Mouse (Mus musculus) spleen, postnatal 4 days (tissue): Measurements from ENCODE around the gene Galnt14.

Experiments used
- DNase-seq, 2 experiments: peaks; one replicate each; pipeline ENCODE4 v3.0.0; 2022; ENCODE audit warnings: low spot score in 2 of 2

Gene Galnt14

DNA sequence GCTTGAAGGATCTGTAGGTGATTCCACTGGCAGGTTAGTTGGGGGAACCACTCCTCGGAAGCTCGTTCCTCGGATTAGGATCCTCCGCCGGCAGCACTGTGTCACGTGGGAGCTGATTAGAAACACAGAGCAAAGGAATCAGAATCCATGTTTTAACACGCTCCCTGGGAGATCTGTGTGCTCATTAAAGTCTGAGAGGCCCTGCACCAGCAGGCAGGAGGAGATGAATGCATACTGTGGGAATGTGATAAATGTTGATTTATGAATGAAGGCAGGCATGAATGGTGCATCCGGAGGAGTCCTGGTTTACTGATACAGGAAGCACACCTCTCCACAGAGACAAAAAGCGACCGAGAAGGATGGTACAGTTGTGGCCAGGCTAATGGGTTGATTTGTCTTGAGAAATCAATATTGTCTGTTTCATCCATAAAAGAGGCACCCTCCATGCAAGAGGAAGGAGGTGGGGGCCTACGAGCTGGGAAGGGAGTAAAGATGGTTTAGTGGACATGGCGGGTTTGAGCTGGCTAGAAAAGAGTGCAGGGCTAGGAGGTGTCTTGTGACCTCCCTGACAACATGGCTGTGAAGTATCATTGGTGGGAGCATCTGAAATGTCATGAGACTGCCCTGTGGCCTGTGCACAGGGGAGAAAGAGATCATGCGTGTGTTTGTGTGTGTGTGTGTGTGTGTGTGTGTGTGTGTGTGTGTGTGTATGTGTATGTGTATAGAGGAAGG is 202.3 kb downstream of the Galnt14 start:
- no peak for DNase-seq

DNA sequence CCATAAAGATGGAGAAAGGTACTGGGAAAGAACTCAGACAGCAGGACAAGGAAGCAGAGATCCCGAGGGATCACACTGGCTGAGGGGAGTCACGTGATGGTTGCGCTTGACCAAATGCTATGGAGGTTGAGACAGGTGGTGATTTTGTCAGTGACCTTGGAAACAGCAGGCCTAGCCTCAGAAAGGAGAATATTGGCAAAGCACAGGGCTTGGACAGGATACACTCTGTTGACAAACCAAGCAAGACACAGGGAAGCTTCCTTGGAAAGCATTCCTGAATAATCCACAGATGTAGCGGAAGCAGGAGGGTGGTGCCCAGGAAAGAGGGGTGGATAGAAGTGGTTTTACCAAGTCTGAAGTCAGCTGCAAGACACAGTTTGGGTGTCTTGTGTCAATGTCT is 206.1 kb downstream of the Galnt14 start:
- DNase-seq, result no peak

- no peak for DNase-seq
Measured at GRCm38 (mm10) chr17:73502613-73503012, 207.6 kb downstream of the Galnt14 start.

DNA sequence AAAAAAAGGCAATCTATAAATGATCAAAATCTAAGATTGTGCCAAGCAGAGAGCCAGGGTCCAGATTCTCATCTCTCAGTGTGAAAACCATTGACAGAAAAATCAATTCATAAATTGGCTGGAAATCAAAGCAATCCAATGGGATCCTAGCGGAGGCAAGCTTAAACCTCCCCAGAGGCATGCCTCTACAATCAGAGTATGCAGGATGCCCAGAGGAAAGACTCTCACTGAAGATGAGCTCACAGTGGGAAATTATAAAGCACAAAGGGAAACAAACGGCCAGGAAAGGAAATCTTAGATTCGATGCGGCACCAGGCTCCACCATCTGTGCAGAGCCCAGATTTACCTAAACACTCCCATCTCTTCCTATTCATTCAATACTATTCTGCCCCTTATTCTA is 220.7 kb downstream of the Galnt14 start:
- no peak for DNase-seq

GRCm38 (mm10) chr17:73487792-73488191 is 222.5 kb downstream of the Galnt14 start:
- DNase-seq, result peak; percentile 24 to 66

DNA sequence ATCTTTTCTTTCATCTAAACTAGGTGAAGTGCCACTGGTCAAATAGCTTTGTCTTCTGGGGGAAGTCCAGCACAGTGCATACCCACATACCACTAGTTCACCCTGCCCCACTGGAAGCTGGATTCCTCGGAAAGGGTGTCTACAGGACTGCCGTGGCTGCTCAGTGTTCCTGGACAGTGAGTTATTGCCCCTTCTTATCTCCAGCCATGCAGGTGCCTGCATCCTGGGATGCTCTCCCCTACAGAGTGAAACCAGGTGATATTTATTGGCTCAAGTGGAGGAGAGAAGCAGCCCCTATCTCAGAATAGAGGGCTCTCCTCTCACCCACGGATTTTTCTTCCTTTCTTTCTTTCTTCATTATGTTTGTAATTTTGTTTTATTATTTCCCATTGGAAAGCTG is 222.9 kb downstream of the Galnt14 start:
- no peak for DNase-seq

DNA sequence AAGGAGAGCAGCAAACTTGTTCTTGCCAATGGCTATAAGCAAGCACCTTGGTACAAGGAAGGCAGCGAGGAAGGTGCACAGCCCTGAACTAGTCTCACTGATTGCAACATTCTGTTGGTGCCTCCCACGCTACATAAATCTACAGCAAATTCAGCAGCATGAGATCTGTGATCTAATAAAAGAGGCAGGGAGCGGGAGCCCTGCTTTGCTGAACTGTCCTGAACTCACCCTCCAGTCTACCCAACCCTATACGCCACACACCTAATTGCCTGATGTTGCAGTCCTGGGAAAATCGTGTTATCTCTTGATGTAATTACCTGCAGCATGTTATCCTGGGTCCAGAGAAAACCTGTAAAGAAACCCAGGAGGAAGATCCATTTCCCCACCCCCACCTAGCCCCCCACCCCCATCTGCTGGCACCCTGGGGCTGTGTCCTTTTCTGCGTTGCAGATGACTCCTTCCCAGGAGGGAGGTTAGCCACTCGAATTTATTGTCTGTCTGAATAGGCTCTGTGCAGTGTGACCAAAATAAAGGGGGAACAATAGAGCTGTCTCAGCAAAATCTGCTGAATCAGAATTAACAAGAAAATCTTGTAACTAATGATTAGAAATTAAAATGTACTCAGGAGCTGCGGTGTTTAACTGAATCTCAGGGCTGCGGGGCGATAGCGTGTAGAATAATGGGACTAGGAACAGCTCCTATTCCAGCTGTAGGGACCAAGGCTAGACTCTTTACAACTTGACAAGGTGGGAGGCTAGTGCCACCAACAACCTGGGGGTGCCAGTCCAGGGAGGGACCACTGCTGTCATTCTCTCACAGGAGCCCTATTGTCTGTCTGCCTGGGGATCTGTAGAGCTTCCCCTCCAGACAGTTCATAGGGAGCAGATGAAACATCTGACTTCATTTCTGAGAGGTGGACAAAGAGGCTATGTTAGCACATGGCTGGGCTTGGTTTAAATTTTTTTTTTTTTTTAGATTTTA is 232.9 kb downstream of the Galnt14 start:
- no peak for DNase-seq

GRCm38 (mm10) chr17:73474371-73474770 is 235.9 kb downstream of the Galnt14 start:
- no peak for DNase-seq

GRCm38 (mm10) chr17:73473012-73473411 is 237.2 kb downstream of the Galnt14 start:
- no peak for DNase-seq

- DNase-seq, result no peak
Measured at GRCm38 (mm10) chr17:73460874-73461273, 249.4 kb downstream of the Galnt14 start.

- no peak for DNase-seq
Measured at GRCm38 (mm10) chr17:73458741-73459140, 251.5 kb downstream of the Galnt14 start.

- no peak for DNase-seq
Measured at GRCm38 (mm10) chr17:73456551-73456950, 253.7 kb downstream of the Galnt14 start.

DNA sequence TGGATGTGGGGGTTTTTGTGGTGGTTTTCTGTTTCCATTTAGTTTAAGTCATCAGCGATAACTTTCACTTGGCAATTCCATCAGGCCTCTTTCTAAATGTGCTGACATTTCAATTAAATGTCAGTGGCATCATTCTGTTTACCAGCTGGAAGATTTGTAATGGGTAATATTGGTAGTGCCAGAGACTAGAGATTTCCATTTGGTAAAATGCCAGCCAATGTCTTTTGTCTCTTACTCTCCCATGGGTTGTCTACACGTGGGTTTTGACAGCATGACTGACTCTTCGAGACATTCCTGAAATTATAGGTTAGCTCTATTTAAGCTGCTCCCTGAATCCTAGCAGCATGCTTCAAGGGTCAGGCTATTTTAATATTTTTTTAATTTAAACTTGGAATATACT is 256.6 kb downstream of the Galnt14 start:
- no peak for DNase-seq

- no peak for DNase-seq
Measured at GRCm38 (mm10) chr17:73452151-73452760, 258.0 kb downstream of the Galnt14 start.

- no peak for DNase-seq
Measured at GRCm38 (mm10) chr17:73449104-73449503, 261.1 kb downstream of the Galnt14 start.
